Mouse (Mus musculus) forebrain, embryonic 11.5 days (tissue): Measurements from ENCODE around the gene Pgap2. TPM values are rescaled to one million over a fixed set of nuclear protein-coding genes. Genes with fewer than 3 reads are reported as not detected.
A peak's percentile ranks its signal among the peaks of the same experiment; 100 is the strongest.

ENCODE experiments used
- ATAC-seq: fragments of 200-750 bp; cut with Nextera tagmentation; replicated peaks from 2 replicates; pipeline ENCODE4 v1.8.0; 2017; ENCODE audit warnings: moderate TSS enrichment; ENCODE audit not compliant: low FRiP score
- DNase-seq: peaks from one replicate; pipeline ENCODE4 v3.0.0-alpha.2; 2017; ENCODE audit warnings: low spot score
- H3K27ac ChIP-seq: fragments of 300-500 bp; sonication (generic); 2 replicates; pipeline ENCODE4 v1.5.1; 2014; ENCODE audit warnings: low read depth, low read length
- H3K27me3 ChIP-seq: fragments of 300-500 bp; sonication (generic); 2 replicates; pipeline ENCODE4 v1.6.1; 2014; ENCODE audit warnings: mild to moderate bottlenecking, low read length, mixed read lengths; ENCODE audit not compliant: control insufficient read depth, insufficient read depth
- H3K36me3 ChIP-seq: fragments of 300-500 bp; sonication (generic); 2 replicates; pipeline ENCODE4 v1.6.1; 2014; ENCODE audit warnings: mild to moderate bottlenecking, low read length, moderate library complexity, mixed read lengths; ENCODE audit not compliant: control insufficient read depth, insufficient read depth
- H3K4me1 ChIP-seq: fragments of 300-500 bp; sonication (generic); replicated peaks from 2 replicates; pipeline ENCODE4 v1.6.1; 2014; ENCODE audit warnings: low read length, mixed read lengths; ENCODE audit not compliant: control insufficient read depth, insufficient read depth
- H3K4me2 ChIP-seq: fragments of 300-500 bp; sonication (generic); 2 replicates; pipeline ENCODE4 v1.6.1; 2014; ENCODE audit warnings: low read depth, mild to moderate bottlenecking, low read length, moderate library complexity, mixed read lengths; ENCODE audit not compliant: severe bottlenecking
- H3K4me3 ChIP-seq: fragments of 300-500 bp; sonication (generic); 2 replicates; pipeline ENCODE4 v1.5.1; 2014; ENCODE audit warnings: low read depth, low read length
- H3K9ac ChIP-seq: fragments of 300-500 bp; sonication (generic); 2 replicates; pipeline ENCODE4 v1.6.1; 2014; ENCODE audit warnings: low read length
- H3K9me3 ChIP-seq: fragments of 300-500 bp; sonication (generic); 2 replicates; pipeline ENCODE4 v1.6.1; 2016; ENCODE audit warnings: low read length, mixed read lengths; ENCODE audit not compliant: control insufficient read depth
- WGBS: fragments of 180-500 bp; shearing (Covaris S2); extraction: QIAGEN DNeasy Blood & Tissue Kit; methylation state at CpG from one replicate; pipeline ENCODE4 v1.1.7; 2014; 5-methylcytosine and 5-hydroxymethylcytosine counted together
- polyA plus RNA-seq: library from polyadenylated mRNA; unstranded; fragments of >200 nt; fragmentation: Nextera tagmentation; extraction: Ambion mirVana; gene quantifications from 2 replicates; pipeline ENCODE4 v1.2.1, GENCODE M21; 2014

Gene Pgap2
- polyA plus RNA-seq, 1 experiment from 2014 or later, result 58.8 TPM

- Histone ChIP-seq H3K27ac (no peak overlapping the region), H3K4me2 (no peak overlapping the region), H3K27me3 (no peaks in the 10 kb centered on the region), H3K9me3 (no peaks in the 10 kb centered on the region), H3K4me3 (no peak overlapping the region), H3K9ac (no peak overlapping the region), H3K4me1 (peaks cover 3% of the 10 kb centered on the region; the same call in 1 of the 2 replicates), H3K36me3 (no peaks in the 10 kb centered on the region)
- 10% methylated on average over 1 of the region's 1 CpGs for WGBS
- no peak for ATAC-seq
- no peak for DNase-seq
Measured at GRCm38 (mm10) chr7:102245775-102246174, 35.8 kb downstream of the Pgap2 start.

GRCm38 (mm10) chr7:102246265-102246664, 36.3 kb downstream of the Pgap2 start:
- H3K36me3 ChIP-seq, result no peaks in the 10 kb centered on the region
- peaks cover 3% of the 10 kb centered on the region; the same call in 1 of the 2 replicates for H3K4me1 ChIP-seq
- H3K9ac ChIP-seq, result no peak overlapping the region
- no peaks in the 10 kb centered on the region for H3K27me3 ChIP-seq
- no peak overlapping the region for H3K4me2 ChIP-seq
- no peaks in the 10 kb centered on the region for H3K9me3 ChIP-seq
- DNase-seq (no peak), ATAC-seq (no peak)
- no peak overlapping the region for H3K27ac ChIP-seq
- WGBS, result 58% methylated on average over 6 of the region's 6 CpGs
- H3K4me3 ChIP-seq, result no peak overlapping the region

GRCm38 (mm10) chr7:102246956-102247797, 37.2 kb downstream of the Pgap2 start:
- no peak overlapping the region for H3K4me3 ChIP-seq
- no peak for DNase-seq
- H3K27me3 ChIP-seq, result no peaks in the 10 kb centered on the region
- no peaks in the 10 kb centered on the region for H3K9me3 ChIP-seq
- H3K4me1 ChIP-seq, result peaks cover 3% of the 10 kb centered on the region; the same call in 1 of the 2 replicates
- H3K4me2 ChIP-seq, result no peak overlapping the region
- no peak for ATAC-seq
- H3K27ac ChIP-seq, result no peak overlapping the region
- H3K9ac ChIP-seq, result no peak overlapping the region
- 55% methylated on average over 12 of the region's 12 CpGs for WGBS
- H3K36me3 ChIP-seq, result no peaks in the 10 kb centered on the region

- DNase-seq (no peak), ATAC-seq (no peak)
- Histone ChIP-seq H3K36me3 (no peaks in the 10 kb centered on the region), H3K9ac (peak overlapping the region; percentile 87), H3K4me3 (peak overlapping the region; percentile 78), H3K4me1 (peaks cover 3% of the 10 kb centered on the region; the same call in 1 of the 2 replicates), H3K27ac (no peak overlapping the region), H3K4me2 (peak overlapping the region; percentile 88), H3K27me3 (no peaks in the 10 kb centered on the region), H3K9me3 (no peaks in the 10 kb centered on the region)
- 33% methylated on average over 16 of the region's 16 CpGs for WGBS
Measured at GRCm38 (mm10) chr7:102248691-102249404, 38.8 kb downstream of the Pgap2 start.

- H3K4me1 ChIP-seq, result peaks cover 3% of the 10 kb centered on the region; the same call in 1 of the 2 replicates
- H3K4me2 ChIP-seq, result peak overlapping the region; percentile 88
- under 1% methylated on average over 23 of the region's 23 CpGs for WGBS
- DNase-seq (no peak), ATAC-seq (no peak; the same call in none of the 2 replicates)
- peak overlapping the region; percentile 78 for H3K4me3 ChIP-seq
- H3K27me3 ChIP-seq, result no peaks in the 10 kb centered on the region
- H3K9me3 ChIP-seq, result no peaks in the 10 kb centered on the region
- H3K9ac ChIP-seq, result peak overlapping the region; percentile 87
- H3K36me3 ChIP-seq, result no peaks in the 10 kb centered on the region
- peak overlapping the region; percentile 79 for H3K27ac ChIP-seq
Measured at GRCm38 (mm10) chr7:102249531-102249895, 39.5 kb downstream of the Pgap2 start.

- no peaks in the 10 kb centered on the region for H3K9me3 ChIP-seq
- H3K9ac ChIP-seq, result peak overlapping the region; percentile 87
- peak overlapping the region; percentile 79 for H3K27ac ChIP-seq
- peak overlapping the region; percentile 88 for H3K4me2 ChIP-seq
- no peaks in the 10 kb centered on the region for H3K27me3 ChIP-seq
- peak; percentile 83 for ATAC-seq
- peaks cover 3% of the 10 kb centered on the region; the same call in 1 of the 2 replicates for H3K4me1 ChIP-seq
- H3K36me3 ChIP-seq, result no peaks in the 10 kb centered on the region
- peak; percentile 89 for DNase-seq
- H3K4me3 ChIP-seq, result peak overlapping the region; percentile 78
- 1% methylated on average over 36 of the region's 49 CpGs for WGBS
Measured at GRCm38 (mm10) chr7:102249896-102250630, 40.1 kb downstream of the Pgap2 start.

- H3K9me3 ChIP-seq, result no peaks in the 10 kb centered on the region
- ATAC-seq, result peak; percentile 79
Measured at GRCm38 (mm10) chr7:102250631-102251214, 40.7 kb downstream of the Pgap2 start.

GRCm38 (mm10) chr7:102253631-102254030, 43.6 kb downstream of the Pgap2 start:
- Histone ChIP-seq H3K4me3 (no peak overlapping the region), H3K4me1 (peaks cover 1% of the 10 kb centered on the region; the same call in 1 of the 2 replicates), H3K27ac (no peak overlapping the region), H3K9me3 (no peaks in the 10 kb centered on the region), H3K4me2 (no peak overlapping the region), H3K36me3 (no peaks in the 10 kb centered on the region), H3K9ac (no peak overlapping the region), H3K27me3 (no peaks in the 10 kb centered on the region)
- 82% methylated on average over 1 of the region's 1 CpGs for WGBS
- ATAC-seq (no peak), DNase-seq (no peak)

More at GRCm38 (mm10) chr7:102250631-102251214, 40.7 kb downstream of the Pgap2 start:
- H3K36me3 ChIP-seq, result no peaks in the 10 kb centered on the region
- H3K27me3 ChIP-seq, result no peaks in the 10 kb centered on the region
- DNase-seq, result peak; percentile 94
- peak overlapping the region; percentile 78 for H3K4me3 ChIP-seq
- peak overlapping the region; percentile 88 for H3K4me2 ChIP-seq
- WGBS, result under 1% methylated on average over 33 of the region's 33 CpGs
- H3K4me1 ChIP-seq, result peaks cover 3% of the 10 kb centered on the region; the same call in 1 of the 2 replicates
- H3K27ac ChIP-seq, result peak overlapping the region; percentile 79
- peak overlapping the region; percentile 87 for H3K9ac ChIP-seq
